In the genomic region with DNA sequence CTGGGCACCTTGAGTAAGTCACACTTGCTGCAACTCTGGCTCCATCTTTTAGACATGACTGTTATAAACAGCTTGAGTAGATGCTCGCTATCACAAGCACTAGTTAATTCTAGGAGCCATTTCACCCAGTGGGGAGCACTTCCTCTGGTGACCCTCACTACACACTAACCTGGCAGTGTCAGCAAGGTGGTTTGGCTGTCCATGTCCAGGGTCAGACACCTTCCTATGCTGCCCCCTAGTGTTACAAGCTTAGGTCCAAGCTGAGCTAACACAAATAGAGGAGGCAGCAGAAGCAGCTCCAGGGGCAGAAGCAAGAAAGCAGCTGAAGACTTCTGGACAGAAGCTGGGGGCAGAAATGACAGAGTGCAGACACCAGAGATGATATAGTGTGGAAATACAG, we compare ENCODE assay signal across 9 mouse cellular contexts. TPM values are rescaled to one million over a fixed set of nuclear protein-coding genes. Genes with fewer than 3 reads are reported as not detected.
A peak's percentile ranks its signal among the peaks of the same experiment; 100 is the strongest.
DNase-seq lines count a peak whose midpoint lies in the region; ATAC-seq and TF ChIP-seq lines count a peak whose summit lies in the region.
"Had no signal": no experiment of that assay in that cellular context is flagged by ENCODE, and none has a peak within 500 bp of the region (broad histone marks: within the 10 kb centered on the region; RNA-seq: fewer than 3 reads in every experiment).

No protein-coding gene starts in this region.

- no peak overlapping the region for H3K4me2 ChIP-seq in forebrain, embryonic 11.5 days (ENCODE audit: low read depth, low read length, severe bottlenecking)
- H3K4me2 ChIP-seq in forebrain, embryonic 12.5 days, result no peak overlapping the region
- H3K4me2 ChIP-seq: heart, embryonic 15.5 days had no signal

- no peak for TF ChIP-seq POLR2A in embryonic fibroblast, embryonic 13.5 days (IDR thresholded peaks at IDR 0.05; ENCODE audit: low read depth, low read length)

- H3K36me3 ChIP-seq in forebrain, embryonic 11.5 days (ENCODE audit: control insufficient read depth, insufficient read depth, low read length), result no peaks in the 10 kb centered on the region
- H3K36me3 ChIP-seq in forebrain, embryonic 12.5 days (replicated peaks), result no peaks in the 10 kb centered on the region
- H3K36me3 ChIP-seq: heart, embryonic 15.5 days had no signal

- no peaks in the 10 kb centered on the region for H3K27me3 ChIP-seq in forebrain, embryonic 11.5 days (ENCODE audit: control insufficient read depth, insufficient read depth, low read length)
- 0 out of 2 replicates have a peak, but pooled peaks cover 4% of the 10 kb centered on the region for H3K27me3 ChIP-seq in forebrain, embryonic 12.5 days
- H3K27me3 ChIP-seq: heart, embryonic 15.5 days had no signal

- H3K4me3 ChIP-seq in forebrain, embryonic 11.5 days (ENCODE audit: low read depth, low read length), result no peak overlapping the region
- no peak overlapping the region for H3K4me3 ChIP-seq in forebrain, embryonic 12.5 days (replicated peaks)
- no peak overlapping the region for H3K4me3 ChIP-seq in embryonic fibroblast, embryonic 13.5 days (ENCODE audit: insufficient read depth, low read length)
- H3K4me3 ChIP-seq: heart, embryonic 15.5 days had no signal

- DNase-seq in forebrain, embryonic 11.5 days (ENCODE audit: low spot score), result peak; percentile 50
- DNase-seq in urinary bladder, postnatal 25 days (ENCODE audit: low spot score), result peak; percentile 50
- DNase-seq in urinary bladder, adult 2 months (ENCODE audit: low spot score), result no peak
- peak; percentile 76 for DNase-seq in kidney, postnatal 14 days
- peak; percentile 38 to 41 for DNase-seq in urinary bladder, postnatal 36 days (ENCODE audit: low spot score in 2 of 2)

- 48% methylated on average over 1 of the region's 1 CpGs for WGBS in forebrain, embryonic 11.5 days
- 58% methylated on average over 1 of the region's 1 CpGs for WGBS in forebrain, embryonic 12.5 days

- no peak overlapping the region for H3K9ac ChIP-seq in forebrain, embryonic 11.5 days (ENCODE audit: low read length)
- H3K9ac ChIP-seq in forebrain, embryonic 12.5 days, result no peak overlapping the region
- H3K9ac ChIP-seq: heart, embryonic 15.5 days had no signal

- no peaks in the 10 kb centered on the region for H3K9me3 ChIP-seq in forebrain, embryonic 11.5 days (ENCODE audit: control insufficient read depth, low read length)
- no peaks in the 10 kb centered on the region for H3K9me3 ChIP-seq in forebrain, embryonic 12.5 days
- H3K9me3 ChIP-seq: heart, embryonic 15.5 days had no signal

- H3K27ac ChIP-seq in forebrain, embryonic 11.5 days (ENCODE audit: low read depth, low read length), result no peak overlapping the region
- no peak overlapping the region for H3K27ac ChIP-seq in forebrain, embryonic 12.5 days
- H3K27ac ChIP-seq in embryonic fibroblast, embryonic 13.5 days (ENCODE audit: insufficient read depth, low read length), result no peak overlapping the region
- H3K27ac ChIP-seq: heart, embryonic 15.5 days had no signal

- peaks cover 3% of the 10 kb centered on the region; the same call in 1 of the 2 replicates for H3K4me1 ChIP-seq in forebrain, embryonic 11.5 days (replicated peaks; ENCODE audit: control insufficient read depth, insufficient read depth, low read length)
- H3K4me1 ChIP-seq in forebrain, embryonic 12.5 days, result peaks cover 6% of the 10 kb centered on the region
- H3K4me1 ChIP-seq in embryonic fibroblast, embryonic 13.5 days (ENCODE audit: control insufficient read depth, insufficient read depth, low read length), result peaks cover 9% of the 10 kb centered on the region

- TF ChIP-seq CTCF in embryonic fibroblast, embryonic 13.5 days (IDR thresholded peaks at IDR 0.05; ENCODE audit: borderline replicate concordance, insufficient read depth, low read length), result peak; percentile 46; the same call in 1 of the 2 replicates

- no peak for ATAC-seq in forebrain, embryonic 11.5 days (replicated peaks; ENCODE audit: low FRiP score)
- ATAC-seq in forebrain, embryonic 12.5 days (ENCODE audit: low FRiP score), result no peak
- ATAC-seq in monocyte, adult 5-6 weeks (replicated peaks; ENCODE audit: insufficient number of reproducible peaks, low FRiP score, low TSS enrichment, poor library complexity, severe bottlenecking), result peak; percentile 40; the same call in 1 of the 2 replicates

RNA-seq across cellular contexts. Expression of a gene that starts 38.6 kb away (rescaled TPM):
- polyA plus RNA-seq in forebrain, embryonic 11.5 days (2014; fragmentation: Nextera tagmentation; extraction: Ambion mirVana), result 128 and 139 TPM in 2 replicates
- polyA plus RNA-seq in forebrain, embryonic 12.5 days (2016; fragmentation: Nextera tagmentation; extraction: Ambion mirVana), result 108 and 148 TPM in 2 replicates
- 264 and 295 TPM in 2 replicates for polyA plus RNA-seq in urinary bladder, adult 2 months (2012; rRNA removed)
- 373 and 491 TPM in 2 replicates for polyA plus RNA-seq in embryonic fibroblast, embryonic 13.5 days (2011; ENCODE audit: insufficient read length, low read depth, missing spikeins)
- total RNA-seq in monocyte, adult 5-6 weeks (2017), result 811 to 1,204 TPM (median 873 TPM) in 3 replicates

RNA-seq across cellular contexts. Expression of a gene that starts 59.0 kb away (rescaled TPM):
- not detected in 2 replicates for polyA plus RNA-seq in forebrain, embryonic 11.5 days (2014; fragmentation: Nextera tagmentation; extraction: Ambion mirVana)
- not detected in 2 replicates for polyA plus RNA-seq in forebrain, embryonic 12.5 days (2016; fragmentation: Nextera tagmentation; extraction: Ambion mirVana)
- polyA plus RNA-seq in urinary bladder, adult 2 months (2012; rRNA removed), result not detected in 2 replicates
- polyA plus RNA-seq in embryonic fibroblast, embryonic 13.5 days (2011; ENCODE audit: insufficient read length, low read depth, missing spikeins), result not detected in 2 replicates
- not detected in 3 replicates for total RNA-seq in monocyte, adult 5-6 weeks (2017)
- polyA plus RNA-seq: heart, embryonic 15.5 days had no signal
